Mouse (Mus musculus): Measurements from ENCODE around the gene Tpm1. TPM values are rescaled to one million over a fixed set of nuclear protein-coding genes. Genes with fewer than 3 reads are reported as not detected.

Gene Tpm1
- polyA plus RNA-seq, 1 experiment from 2014 or later = 320 TPM

GRCm38 (mm10) chr9:67043231-67044199 lies 5.7 kb downstream of the Tpm1 start:
- Histone ChIP-seq H3K27ac (ENCODE audit: low read depth, low read length) (peak overlapping the region; percentile 86), H3K9me3 (ENCODE audit: control insufficient read depth, low read length) (no peaks in the 10 kb centered on the region), H3K36me3 (ENCODE audit: control insufficient read depth, insufficient read depth, low read length) (no peaks in the 10 kb centered on the region; the same call in 1 of the 2 replicates), H3K27me3 (ENCODE audit: control insufficient read depth, insufficient read depth, low read length) (peaks cover 13% of the 10 kb centered on the region), H3K4me3 (ENCODE audit: low read depth, low read length) (peak overlapping the region; percentile 84), H3K4me2 (ENCODE audit: low read depth, low read length, severe bottlenecking) (peak overlapping the region; percentile 78), H3K4me1 (replicated peaks; ENCODE audit: control insufficient read depth, insufficient read depth, low read length) (peaks cover 27% of the 10 kb centered on the region), H3K9ac (ENCODE audit: low read length) (peak overlapping the region; percentile 90)
- under 1% methylated on average over 73 of the region's 73 CpGs for WGBS
- peak; percentile 96 for ATAC-seq (replicated peaks; ENCODE audit: low FRiP score)
- DNase-seq (ENCODE audit: low spot score) = peak; percentile 100

GRCm38 (mm10) chr9:67042813-67043207 lies 6.4 kb downstream of the Tpm1 start:
- ATAC-seq (replicated peaks; ENCODE audit: low FRiP score) (no peak), DNase-seq (ENCODE audit: low spot score) (no peak)
- H3K36me3 ChIP-seq (ENCODE audit: control insufficient read depth, insufficient read depth, low read length) = no peaks in the 10 kb centered on the region; the same call in 1 of the 2 replicates
- peak overlapping the region; percentile 84 for H3K4me3 ChIP-seq (ENCODE audit: low read depth, low read length)
- 25% methylated on average over 6 of the region's 6 CpGs for WGBS
- peaks cover 8% of the 10 kb centered on the region; the same call in 1 of the 2 replicates for H3K27me3 ChIP-seq (ENCODE audit: control insufficient read depth, insufficient read depth, low read length)
- H3K4me2 ChIP-seq (ENCODE audit: low read depth, low read length, severe bottlenecking) = peak overlapping the region; percentile 78
- H3K9me3 ChIP-seq (ENCODE audit: control insufficient read depth, low read length) = no peaks in the 10 kb centered on the region
- peak overlapping the region; percentile 90 for H3K9ac ChIP-seq (ENCODE audit: low read length)
- no peak overlapping the region for H3K27ac ChIP-seq (ENCODE audit: low read depth, low read length)
- H3K4me1 ChIP-seq (replicated peaks; ENCODE audit: control insufficient read depth, insufficient read depth, low read length) = peaks cover 25% of the 10 kb centered on the region

- Histone ChIP-seq H3K4me1 (replicated peaks; ENCODE audit: control insufficient read depth, insufficient read depth, low read length) (peaks cover 19% of the 10 kb centered on the region), H3K9ac (ENCODE audit: low read length) (peak overlapping the region; percentile 12; the same call in 1 of the 2 replicates), H3K27me3 (ENCODE audit: control insufficient read depth, insufficient read depth, low read length) (peaks cover 5% of the 10 kb centered on the region; the same call in 1 of the 2 replicates), H3K4me3 (ENCODE audit: low read depth, low read length) (peak overlapping the region; percentile 84; the same call in 1 of the 2 replicates), H3K27ac (ENCODE audit: low read depth, low read length) (no peak overlapping the region), H3K36me3 (ENCODE audit: control insufficient read depth, insufficient read depth, low read length) (no peaks in the 10 kb centered on the region; the same call in 1 of the 2 replicates), H3K9me3 (ENCODE audit: control insufficient read depth, low read length) (no peaks in the 10 kb centered on the region), H3K4me2 (ENCODE audit: low read depth, low read length, severe bottlenecking) (peak overlapping the region; percentile 78)
- ATAC-seq (replicated peaks; ENCODE audit: low FRiP score) = no peak
- 57% methylated on average over 14 of the region's 14 CpGs for WGBS
- DNase-seq (ENCODE audit: low spot score) = no peak
Measured at GRCm38 (mm10) chr9:67041840-67042812, 7.1 kb downstream of the Tpm1 start.

- ATAC-seq (replicated peaks; ENCODE audit: low FRiP score) (no peak), DNase-seq (ENCODE audit: low spot score) (no peak)
- no peak overlapping the region for H3K9ac ChIP-seq (ENCODE audit: low read length)
- H3K4me1 ChIP-seq (replicated peaks; ENCODE audit: control insufficient read depth, insufficient read depth, low read length) = peaks cover 14% of the 10 kb centered on the region; the same call in 1 of the 2 replicates
- no peak overlapping the region; the same call in 1 of the 2 replicates for H3K4me2 ChIP-seq (ENCODE audit: low read depth, low read length, severe bottlenecking)
- H3K27me3 ChIP-seq (ENCODE audit: control insufficient read depth, insufficient read depth, low read length) = no peaks in the 10 kb centered on the region
- WGBS = 66% methylated on average over 4 of the region's 4 CpGs
- no peak overlapping the region for H3K4me3 ChIP-seq (ENCODE audit: low read depth, low read length)
- no peak overlapping the region for H3K27ac ChIP-seq (ENCODE audit: low read depth, low read length)
- H3K9me3 ChIP-seq (ENCODE audit: control insufficient read depth, low read length) = no peaks in the 10 kb centered on the region
- H3K36me3 ChIP-seq (ENCODE audit: control insufficient read depth, insufficient read depth, low read length) = no peaks in the 10 kb centered on the region; the same call in 1 of the 2 replicates
Measured at GRCm38 (mm10) chr9:67040963-67041839, 8.0 kb downstream of the Tpm1 start.

- 38% methylated on average over 10 of the region's 10 CpGs for WGBS
- Histone ChIP-seq H3K27me3 (ENCODE audit: control insufficient read depth, insufficient read depth, low read length) (no peaks in the 10 kb centered on the region), H3K27ac (ENCODE audit: low read depth, low read length) (no peak overlapping the region), H3K9me3 (ENCODE audit: control insufficient read depth, low read length) (peaks cover 5% of the 10 kb centered on the region), H3K9ac (ENCODE audit: low read length) (no peak overlapping the region), H3K4me1 (replicated peaks; ENCODE audit: control insufficient read depth, insufficient read depth, low read length) (peaks cover 12% of the 10 kb centered on the region; the same call in 1 of the 2 replicates), H3K4me3 (ENCODE audit: low read depth, low read length) (no peak overlapping the region), H3K4me2 (ENCODE audit: low read depth, low read length, severe bottlenecking) (no peak overlapping the region), H3K36me3 (ENCODE audit: control insufficient read depth, insufficient read depth, low read length) (peaks cover 13% of the 10 kb centered on the region)
- no peak for DNase-seq (ENCODE audit: low spot score)
- no peak for ATAC-seq (replicated peaks; ENCODE audit: low FRiP score)
Measured at GRCm38 (mm10) chr9:67039867-67040266, 9.3 kb downstream of the Tpm1 start.

GRCm38 (mm10) chr9:67038686-67039085 lies 10.5 kb downstream of the Tpm1 start:
- peaks cover 7% of the 10 kb centered on the region for H3K9me3 ChIP-seq (ENCODE audit: control insufficient read depth, low read length)
- ATAC-seq (replicated peaks; ENCODE audit: low FRiP score) (no peak), DNase-seq (ENCODE audit: low spot score) (no peak)
- peaks cover 23% of the 10 kb centered on the region for H3K36me3 ChIP-seq (ENCODE audit: control insufficient read depth, insufficient read depth, low read length)
- no peak overlapping the region for H3K9ac ChIP-seq (ENCODE audit: low read length)
- peaks cover 12% of the 10 kb centered on the region; the same call in 1 of the 2 replicates for H3K4me1 ChIP-seq (replicated peaks; ENCODE audit: control insufficient read depth, insufficient read depth, low read length)
- no peak overlapping the region for H3K4me3 ChIP-seq (ENCODE audit: low read depth, low read length)
- H3K27me3 ChIP-seq (ENCODE audit: control insufficient read depth, insufficient read depth, low read length) = no peaks in the 10 kb centered on the region
- 96% methylated on average over 7 of the region's 7 CpGs for WGBS
- H3K4me2 ChIP-seq (ENCODE audit: low read depth, low read length, severe bottlenecking) = no peak overlapping the region
- no peak overlapping the region for H3K27ac ChIP-seq (ENCODE audit: low read depth, low read length)

GRCm38 (mm10) chr9:67037666-67038065 lies 11.5 kb downstream of the Tpm1 start:
- ATAC-seq (replicated peaks; ENCODE audit: low FRiP score) (no peak), DNase-seq (ENCODE audit: low spot score) (no peak)
- no peak overlapping the region for H3K4me2 ChIP-seq (ENCODE audit: low read depth, low read length, severe bottlenecking)
- H3K4me3 ChIP-seq (ENCODE audit: low read depth, low read length) = no peak overlapping the region
- WGBS = 93% methylated on average over 4 of the region's 4 CpGs
- H3K4me1 ChIP-seq (replicated peaks; ENCODE audit: control insufficient read depth, insufficient read depth, low read length) = peaks cover 12% of the 10 kb centered on the region; the same call in 1 of the 2 replicates
- H3K9ac ChIP-seq (ENCODE audit: low read length) = no peak overlapping the region
- no peak overlapping the region for H3K27ac ChIP-seq (ENCODE audit: low read depth, low read length)
- H3K27me3 ChIP-seq (ENCODE audit: control insufficient read depth, insufficient read depth, low read length) = no peaks in the 10 kb centered on the region
- peaks cover 7% of the 10 kb centered on the region for H3K9me3 ChIP-seq (ENCODE audit: control insufficient read depth, low read length)
- H3K36me3 ChIP-seq (ENCODE audit: control insufficient read depth, insufficient read depth, low read length) = peaks cover 25% of the 10 kb centered on the region
